Mouse (Mus musculus): ENCODE results near the gene Acadm.

The Acadm gene

DNA sequence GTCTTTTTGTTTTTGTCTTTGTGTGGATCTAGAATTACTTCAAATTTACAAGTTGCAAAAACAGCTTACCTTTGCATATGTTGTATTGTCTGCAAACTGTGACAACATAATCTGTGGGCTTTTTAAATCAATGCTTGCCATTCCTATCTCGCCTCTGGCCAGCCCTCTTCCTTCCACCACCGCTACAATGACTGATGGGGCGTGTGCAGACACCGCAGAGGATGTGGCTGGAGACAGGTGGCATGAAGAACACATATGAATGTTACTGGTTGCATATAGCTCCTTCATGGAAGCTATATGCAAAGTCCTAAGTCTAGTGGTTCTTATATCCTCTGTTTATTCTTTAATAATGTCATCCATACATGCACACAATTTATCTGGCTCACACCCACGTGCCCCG lies 47.2 kb downstream of the Acadm start:
- DNase-seq = no peak

DNA sequence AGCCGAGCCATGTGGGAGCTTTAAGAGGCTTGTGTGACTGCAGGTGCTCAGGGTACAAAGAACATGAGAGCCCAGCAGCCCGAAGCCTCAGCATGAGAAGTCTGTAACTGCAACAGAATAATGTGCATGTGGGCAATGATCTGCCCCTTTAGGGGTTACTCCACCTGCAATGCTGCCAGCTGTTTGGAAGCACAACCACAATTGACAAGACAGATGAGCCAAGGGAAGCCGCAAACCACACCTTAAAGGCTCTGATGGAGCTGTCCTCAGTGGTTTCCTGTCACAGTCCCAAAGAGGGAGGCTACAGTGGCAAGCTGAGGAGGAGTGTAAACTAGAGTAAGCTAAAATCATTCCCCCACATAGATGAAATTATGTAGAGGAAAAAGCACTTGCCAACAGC lies 49.0 kb downstream of the Acadm start:
- no peak for DNase-seq

DNA sequence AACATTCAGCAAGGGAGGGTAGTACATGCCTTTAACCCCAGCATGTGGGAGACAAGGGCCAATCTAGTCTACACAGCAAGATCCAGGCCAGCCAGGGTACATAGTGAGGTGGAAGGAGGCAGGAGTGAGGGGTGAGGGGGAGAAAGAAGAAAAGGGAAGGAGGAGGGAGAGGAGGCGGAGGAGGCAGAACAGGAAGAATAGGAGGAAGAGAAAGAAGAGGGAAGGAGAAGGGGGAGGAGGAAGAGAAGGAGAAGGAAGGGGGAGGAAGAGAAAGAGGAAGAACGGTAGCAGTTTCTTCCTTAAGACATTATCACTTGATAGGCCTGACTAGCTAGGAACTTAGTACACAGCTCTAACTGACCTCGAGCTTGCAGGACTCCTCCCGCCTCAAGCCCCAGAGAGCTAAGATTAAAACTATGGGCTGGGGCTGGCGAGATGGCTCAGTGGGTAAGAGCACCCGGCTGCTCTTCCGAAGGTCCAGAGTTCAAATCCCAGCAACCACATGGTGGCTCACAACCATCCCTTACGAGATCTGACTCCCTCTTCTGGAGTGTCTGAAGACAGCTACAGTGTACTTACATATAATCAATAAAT lies 55.1 kb downstream of the Acadm start:
- DNase-seq = no peak

DNA sequence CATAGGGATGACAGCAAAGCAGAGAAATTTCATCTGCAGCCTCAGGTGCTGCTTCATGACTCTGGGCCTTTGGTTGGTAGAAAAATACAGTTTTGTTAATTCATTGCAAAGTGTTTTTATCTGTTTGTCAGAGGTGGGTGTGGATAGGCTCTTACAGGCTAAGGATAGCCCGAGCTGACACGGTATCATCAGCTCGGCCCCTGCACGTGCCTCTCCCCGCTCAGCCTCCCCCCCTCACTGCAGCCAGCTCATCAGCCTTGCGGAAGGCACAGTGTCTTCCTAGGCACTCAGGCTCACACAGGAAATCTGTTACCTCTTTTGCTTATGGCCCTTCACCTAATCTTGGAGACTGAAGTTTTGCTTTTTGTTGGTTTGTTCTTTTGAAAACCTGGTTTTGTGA lies 56.3 kb downstream of the Acadm start:
- DNase-seq = no peak

DNA sequence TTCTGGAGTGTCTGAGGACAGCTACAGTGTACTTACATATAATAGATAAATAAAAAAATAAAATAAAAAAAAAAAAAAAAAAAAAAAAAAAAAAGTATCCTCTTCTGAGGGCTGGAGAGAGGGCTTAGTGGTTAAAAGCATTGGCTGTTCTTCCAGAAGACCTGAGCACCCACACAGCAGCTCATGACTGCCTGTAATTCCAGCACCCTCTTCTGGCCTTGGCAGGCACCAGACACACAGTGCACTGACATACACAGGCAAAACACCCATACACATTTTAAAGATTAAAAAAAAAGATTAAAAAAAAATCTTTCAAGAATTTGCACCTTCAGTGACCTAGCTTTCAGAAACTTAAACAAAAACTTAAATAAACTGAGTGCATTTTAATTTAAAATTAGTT lies 58.1 kb downstream of the Acadm start:
- DNase-seq = no peak
